Mouse (Mus musculus): Measurements from ENCODE around the gene Cd2.

DNA sequence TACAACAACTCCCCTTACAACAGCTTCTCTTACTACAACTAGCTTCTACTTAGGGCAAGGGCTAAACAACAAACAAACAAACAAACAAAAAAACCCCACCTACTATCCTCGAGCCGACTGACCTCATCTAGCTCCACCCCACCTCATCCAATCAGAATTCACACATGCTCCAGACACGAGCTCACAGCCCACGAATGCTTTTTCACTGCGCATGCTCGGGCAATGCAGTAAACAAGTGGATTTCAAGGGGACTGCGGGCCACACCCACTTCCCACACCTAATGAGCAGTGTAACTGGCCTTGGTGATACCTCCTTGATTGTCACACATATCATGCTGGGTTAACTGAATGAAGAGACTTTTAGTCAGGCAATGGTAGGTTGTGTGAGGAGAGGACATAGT lies 19.4 kb downstream of the Cd2 start:
- TF ChIP-seq POLR2A (IDR thresholded peaks at IDR 0.05; ENCODE audit: borderline replicate concordance, insufficient read depth, low read length) (no peak), CTCF (IDR thresholded peaks at IDR 0.05; ENCODE audit: borderline replicate concordance, insufficient read depth, low read depth, low read length) (no peak)

Measured in cerebellum, adult 2 months (tissue).